Mouse (Mus musculus) heart, adult 2 months (tissue): ENCODE data around the gene Slk.

Experiments
- CTCF ChIP-seq: fragments of 200-600 bp; IDR thresholded peaks from 2 replicates; pipeline ENCODE4 v1.8.1; 2022; ENCODE audit warnings: antibody characterized with exemption, mild to moderate bottlenecking, moderate library complexity
- EP300 ChIP-seq: fragments of 200-500 bp; IDR thresholded peaks from 2 replicates; pipeline ENCODE4 v1.6.1; 2011; ENCODE audit warnings: low read depth, low read length, control low read depth; ENCODE audit not compliant: insufficient read depth
- POLR2A ChIP-seq: fragments of 200-500 bp; IDR thresholded peaks from 2 replicates; pipeline ENCODE4 v1.6.1; 2011; ENCODE audit warnings: mild to moderate bottlenecking, low read depth, low read length, control low read depth; ENCODE audit not compliant: insufficient read depth

GRCm38 (mm10) chr19:47537879-47538278, 41.6 kb upstream of the Slk start:
- TF ChIP-seq EP300 (no peak), CTCF (no peak), POLR2A (peak; percentile 65)
